Mouse (Mus musculus): ENCODE measurements around the gene Itga6. TPM values are rescaled to one million over a fixed set of nuclear protein-coding genes. Genes with fewer than 3 reads are reported as not detected.

Itga6 gene
- polyA plus RNA-seq, 1 experiment = 71.3 TPM

GRCm38 (mm10) chr2:71801691-71802090 is 56.3 kb downstream of the Itga6 start:
- DNase-seq (ENCODE audit: low read depth) = no peak

- DNase-seq (ENCODE audit: low read depth) = no peak
Observed at GRCm38 (mm10) chr2:71802131-71802530, 56.7 kb downstream of the Itga6 start.

- no peak for DNase-seq (ENCODE audit: low read depth)
Observed at GRCm38 (mm10) chr2:71805120-71805519, 59.7 kb downstream of the Itga6 start.

GRCm38 (mm10) chr2:71805611-71806567 is 60.5 kb downstream of the Itga6 start:
- no peak for DNase-seq (ENCODE audit: low read depth)

GRCm38 (mm10) chr2:71809289-71809860 is 64.0 kb downstream of the Itga6 start:
- no peak for DNase-seq (ENCODE audit: low read depth)

GRCm38 (mm10) chr2:71810010-71810409 is 64.6 kb downstream of the Itga6 start:
- no peak for DNase-seq (ENCODE audit: low read depth)

- DNase-seq (ENCODE audit: low read depth) = no peak
Observed at GRCm38 (mm10) chr2:71810906-71811305, 65.5 kb downstream of the Itga6 start.

- no peak for DNase-seq (ENCODE audit: low read depth)
Observed at GRCm38 (mm10) chr2:71812221-71813021, 67.0 kb downstream of the Itga6 start.

GRCm38 (mm10) chr2:71813022-71813358 is 67.6 kb downstream of the Itga6 start:
- no peak for DNase-seq (ENCODE audit: low read depth)

- no peak for DNase-seq (ENCODE audit: low read depth)
Observed at GRCm38 (mm10) chr2:71813371-71813770, 68.0 kb downstream of the Itga6 start.

GRCm38 (mm10) chr2:71814016-71814415 is 68.6 kb downstream of the Itga6 start:
- no peak for DNase-seq (ENCODE audit: low read depth)

GRCm38 (mm10) chr2:71815279-71815678 is 69.9 kb downstream of the Itga6 start:
- DNase-seq (ENCODE audit: low read depth) = no peak

GRCm38 (mm10) chr2:71816391-71817041 is 71.1 kb downstream of the Itga6 start:
- DNase-seq (ENCODE audit: low read depth) = no peak

GRCm38 (mm10) chr2:71824146-71824545 is 78.7 kb downstream of the Itga6 start:
- no peak for DNase-seq (ENCODE audit: low read depth)

- DNase-seq (ENCODE audit: low read depth) = no peak
Observed at GRCm38 (mm10) chr2:71827711-71828110, 82.3 kb downstream of the Itga6 start.

GRCm38 (mm10) chr2:71828928-71829327 is 83.5 kb downstream of the Itga6 start:
- DNase-seq (ENCODE audit: low read depth) = no peak

- DNase-seq (ENCODE audit: low read depth) = no peak
Observed at GRCm38 (mm10) chr2:71833626-71834025, 88.2 kb downstream of the Itga6 start.

GRCm38 (mm10) chr2:71834371-71834770 is 89.0 kb downstream of the Itga6 start:
- DNase-seq (ENCODE audit: low read depth) = no peak

- DNase-seq (ENCODE audit: low read depth) = no peak
Observed at GRCm38 (mm10) chr2:71835556-71835955, 90.1 kb downstream of the Itga6 start.

- no peak for DNase-seq (ENCODE audit: low read depth)
Observed at GRCm38 (mm10) chr2:71836232-71836631, 90.8 kb downstream of the Itga6 start.

GRCm38 (mm10) chr2:71837261-71837660 is 91.8 kb downstream of the Itga6 start:
- DNase-seq (ENCODE audit: low read depth) = no peak

- no peak for DNase-seq (ENCODE audit: low read depth)
Observed at GRCm38 (mm10) chr2:71837791-71838190, 92.4 kb downstream of the Itga6 start.
